Mouse (Mus musculus): ENCODE data around the gene Cdk15. TPM values are rescaled to one million over a fixed set of nuclear protein-coding genes. Genes with fewer than 3 reads are reported as not detected.

The Cdk15 gene
- polyA plus RNA-seq, 1 experiment from 2014 or later, result 0.49 TPM

DNA sequence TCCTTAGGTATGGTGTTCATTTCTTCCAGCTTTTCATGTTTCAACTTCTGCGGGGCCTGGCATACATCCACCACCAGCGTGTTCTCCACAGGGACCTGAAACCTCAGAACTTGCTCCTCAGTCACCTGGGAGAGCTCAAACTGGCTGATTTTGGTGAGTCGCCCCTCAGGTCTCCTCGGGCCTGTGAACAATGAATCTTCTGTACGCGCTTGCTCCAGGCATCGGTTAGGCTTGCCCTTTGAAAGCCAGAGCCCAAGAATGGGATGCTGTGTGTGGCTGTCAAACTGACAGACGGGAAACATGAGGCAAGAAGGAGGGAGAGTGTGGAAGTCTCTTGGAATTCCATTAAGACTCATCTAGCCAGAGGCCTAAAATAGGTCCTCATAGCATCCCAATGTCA lies 31.0 kb downstream of the Cdk15 start:
- Histone ChIP-seq H3K9ac (ENCODE audit: low read length) (no peak overlapping the region), H3K4me3 (ENCODE audit: low read depth, low read length) (no peak overlapping the region), H3K9me3 (ENCODE audit: control insufficient read depth, low read length) (no peaks in the 10 kb centered on the region), H3K4me1 (replicated peaks; ENCODE audit: control insufficient read depth, insufficient read depth) (no peaks in the 10 kb centered on the region), H3K36me3 (ENCODE audit: control insufficient read depth, insufficient read depth, low read length) (no peaks in the 10 kb centered on the region), H3K27ac (replicated peaks) (no peak overlapping the region), H3K4me2 (replicated peaks; ENCODE audit: low read depth) (no peak overlapping the region), H3K27me3 (ENCODE audit: control insufficient read depth, insufficient read depth, low read length) (no peaks in the 10 kb centered on the region)
- TF ChIP-seq CTCF (IDR thresholded peaks at IDR 0.05; ENCODE audit: low read depth) (no peak), EP300 (optimal IDR thresholded peaks at IDR 0.05) (no peak)
- ATAC-seq (ENCODE audit: low FRiP score, low TSS enrichment), result no peak
- no peak for DNase-seq (ENCODE audit: low spot score)
- WGBS, result 72% methylated on average over 8 of the region's 8 CpGs

DNA sequence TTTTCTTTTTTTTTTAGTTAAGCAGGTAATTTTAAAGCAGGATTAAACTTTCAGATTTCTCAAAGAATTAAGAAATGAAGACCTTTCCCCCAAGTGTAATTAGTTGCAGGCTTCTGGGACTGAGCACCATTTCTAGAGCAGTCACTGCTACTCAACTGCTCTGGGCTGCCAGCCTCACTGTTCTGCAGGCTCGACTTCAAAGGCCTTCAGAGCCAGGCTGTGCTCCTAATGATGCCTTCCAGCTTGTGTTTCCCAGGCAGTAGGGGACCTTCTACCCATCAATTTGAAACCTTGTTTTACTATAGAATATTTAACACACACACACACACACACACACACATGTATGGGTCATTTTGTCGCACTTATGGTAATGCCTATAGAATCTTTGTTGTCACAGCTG lies 34.9 kb downstream of the Cdk15 start:
- ATAC-seq (ENCODE audit: low FRiP score, low TSS enrichment) (no peak), DNase-seq (ENCODE audit: low spot score) (no peak)
- H3K4me1 ChIP-seq (replicated peaks; ENCODE audit: control insufficient read depth, insufficient read depth), result no peaks in the 10 kb centered on the region
- no peak overlapping the region for H3K9ac ChIP-seq (ENCODE audit: low read length)
- H3K27me3 ChIP-seq (ENCODE audit: control insufficient read depth, insufficient read depth, low read length), result no peaks in the 10 kb centered on the region
- whole genome bisulfite sequencing, result 37% methylated on average over 2 of the region's 2 CpGs
- no peak overlapping the region for H3K4me2 ChIP-seq (replicated peaks; ENCODE audit: low read depth)
- no peak overlapping the region for H3K27ac ChIP-seq (replicated peaks)
- H3K36me3 ChIP-seq (ENCODE audit: control insufficient read depth, insufficient read depth, low read length), result no peaks in the 10 kb centered on the region
- H3K9me3 ChIP-seq (ENCODE audit: control insufficient read depth, low read length), result no peaks in the 10 kb centered on the region
- H3K4me3 ChIP-seq (ENCODE audit: low read depth, low read length), result no peak overlapping the region
- TF ChIP-seq CTCF (IDR thresholded peaks at IDR 0.05; ENCODE audit: low read depth), result no peak
- TF ChIP-seq EP300 (optimal IDR thresholded peaks at IDR 0.05), result no peak

DNA sequence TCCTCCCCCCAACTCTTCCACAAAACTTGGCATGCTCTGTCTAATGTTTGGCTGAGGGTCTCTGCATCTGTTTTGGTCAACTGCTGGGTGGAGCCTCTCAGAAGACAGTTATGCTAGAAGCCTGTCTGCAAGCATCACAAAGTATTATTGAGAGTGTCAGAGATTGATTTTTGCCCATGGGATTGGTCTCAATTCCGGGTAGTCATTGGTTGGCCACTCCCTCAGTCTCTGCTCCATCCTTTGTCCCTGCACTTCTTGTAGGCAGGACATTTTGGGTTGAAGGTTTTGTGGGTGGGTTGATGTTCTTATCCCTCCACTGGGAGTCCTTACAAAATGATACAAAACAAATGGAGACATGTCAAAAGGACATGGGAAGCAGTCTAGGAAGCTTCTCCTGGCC lies 39.1 kb downstream of the Cdk15 start:
- Histone ChIP-seq H3K9me3 (ENCODE audit: control insufficient read depth, low read length) (no peaks in the 10 kb centered on the region), H3K4me3 (ENCODE audit: low read depth, low read length) (no peak overlapping the region), H3K27ac (replicated peaks) (no peak overlapping the region), H3K4me1 (replicated peaks; ENCODE audit: control insufficient read depth, insufficient read depth) (no peaks in the 10 kb centered on the region), H3K27me3 (ENCODE audit: control insufficient read depth, insufficient read depth, low read length) (no peaks in the 10 kb centered on the region), H3K4me2 (replicated peaks; ENCODE audit: low read depth) (no peak overlapping the region), H3K9ac (ENCODE audit: low read length) (no peak overlapping the region), H3K36me3 (ENCODE audit: control insufficient read depth, insufficient read depth, low read length) (no peaks in the 10 kb centered on the region)
- TF ChIP-seq EP300 (optimal IDR thresholded peaks at IDR 0.05) (no peak), CTCF (IDR thresholded peaks at IDR 0.05; ENCODE audit: low read depth) (no peak)
- DNase-seq (ENCODE audit: low spot score) (no peak), ATAC-seq (ENCODE audit: low FRiP score, low TSS enrichment) (no peak)
- 36% methylated on average over 1 of the region's 1 CpGs for WGBS

DNA sequence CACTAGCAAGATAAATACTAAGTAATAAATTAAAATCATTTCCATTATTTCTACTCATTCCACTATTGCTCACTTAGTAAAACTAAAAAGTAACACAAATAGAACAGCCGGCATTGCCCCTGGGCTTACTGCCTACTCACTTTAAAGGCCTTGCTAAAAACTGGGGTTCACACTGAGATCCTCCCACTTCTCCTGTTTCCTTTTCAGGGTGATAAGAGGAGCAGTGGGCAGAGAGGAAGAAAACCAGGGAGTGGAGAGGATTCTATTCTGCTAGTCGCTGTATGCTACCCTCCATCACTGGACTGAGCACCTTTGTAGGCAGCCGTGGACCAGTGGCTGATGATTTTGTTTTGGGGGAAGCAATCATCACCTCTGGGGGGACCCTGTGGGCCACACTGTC lies 40.5 kb downstream of the Cdk15 start:
- WGBS, result 78% methylated on average over 3 of the region's 3 CpGs
- Histone ChIP-seq H3K27me3 (ENCODE audit: control insufficient read depth, insufficient read depth, low read length) (no peaks in the 10 kb centered on the region), H3K27ac (replicated peaks) (no peak overlapping the region), H3K9ac (ENCODE audit: low read length) (no peak overlapping the region), H3K4me2 (replicated peaks; ENCODE audit: low read depth) (no peak overlapping the region), H3K4me3 (ENCODE audit: low read depth, low read length) (no peak overlapping the region), H3K4me1 (replicated peaks; ENCODE audit: control insufficient read depth, insufficient read depth) (no peaks in the 10 kb centered on the region), H3K36me3 (ENCODE audit: control insufficient read depth, insufficient read depth, low read length) (no peaks in the 10 kb centered on the region), H3K9me3 (ENCODE audit: control insufficient read depth, low read length) (no peaks in the 10 kb centered on the region)
- TF ChIP-seq EP300 (optimal IDR thresholded peaks at IDR 0.05) (no peak), CTCF (IDR thresholded peaks at IDR 0.05; ENCODE audit: low read depth) (no peak)
- no peak for DNase-seq (ENCODE audit: low spot score)
- no peak for ATAC-seq (ENCODE audit: low FRiP score, low TSS enrichment)

DNA sequence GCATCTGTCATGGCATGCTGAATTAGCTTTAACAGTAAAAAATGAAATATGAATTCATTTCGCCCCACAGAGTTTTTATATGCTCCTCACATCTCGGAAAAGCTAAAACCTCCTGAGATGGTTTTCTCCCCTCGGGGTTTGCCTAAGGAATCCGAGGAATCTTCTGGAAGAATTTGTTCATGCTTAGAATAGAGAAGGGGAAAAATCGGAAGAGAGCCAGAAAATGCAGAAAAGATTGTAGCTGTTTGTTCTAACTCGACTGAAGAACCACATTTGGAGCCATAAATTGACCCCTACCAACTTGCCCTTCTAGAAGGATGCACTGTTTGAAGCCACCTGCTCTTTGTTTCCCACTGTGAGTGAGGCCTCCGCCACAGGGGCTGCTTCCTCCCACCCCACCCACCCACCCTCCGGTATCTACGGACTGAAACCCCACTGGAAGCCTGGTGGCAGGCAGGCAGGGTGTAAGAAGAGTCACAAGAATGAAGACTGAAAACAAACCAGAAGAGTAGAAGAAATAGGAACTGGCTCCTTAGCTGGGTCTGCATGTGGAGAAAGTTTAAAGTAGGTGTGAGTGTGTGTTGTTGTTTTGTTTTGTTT lies 41.9 kb downstream of the Cdk15 start:
- Histone ChIP-seq H3K27me3 (ENCODE audit: control insufficient read depth, insufficient read depth, low read length) (no peaks in the 10 kb centered on the region), H3K4me2 (replicated peaks; ENCODE audit: low read depth) (no peak overlapping the region), H3K4me3 (ENCODE audit: low read depth, low read length) (no peak overlapping the region), H3K27ac (replicated peaks) (no peak overlapping the region), H3K36me3 (ENCODE audit: control insufficient read depth, insufficient read depth, low read length) (no peaks in the 10 kb centered on the region), H3K9me3 (ENCODE audit: control insufficient read depth, low read length) (no peaks in the 10 kb centered on the region), H3K4me1 (replicated peaks; ENCODE audit: control insufficient read depth, insufficient read depth) (no peaks in the 10 kb centered on the region), H3K9ac (ENCODE audit: low read length) (no peak overlapping the region)
- TF ChIP-seq CTCF (IDR thresholded peaks at IDR 0.05; ENCODE audit: low read depth) (no peak), EP300 (optimal IDR thresholded peaks at IDR 0.05) (no peak)
- DNase-seq (ENCODE audit: low spot score) (no peak), ATAC-seq (ENCODE audit: low FRiP score, low TSS enrichment) (no peak)
- WGBS, result 35% methylated on average over 9 of the region's 9 CpGs

DNA sequence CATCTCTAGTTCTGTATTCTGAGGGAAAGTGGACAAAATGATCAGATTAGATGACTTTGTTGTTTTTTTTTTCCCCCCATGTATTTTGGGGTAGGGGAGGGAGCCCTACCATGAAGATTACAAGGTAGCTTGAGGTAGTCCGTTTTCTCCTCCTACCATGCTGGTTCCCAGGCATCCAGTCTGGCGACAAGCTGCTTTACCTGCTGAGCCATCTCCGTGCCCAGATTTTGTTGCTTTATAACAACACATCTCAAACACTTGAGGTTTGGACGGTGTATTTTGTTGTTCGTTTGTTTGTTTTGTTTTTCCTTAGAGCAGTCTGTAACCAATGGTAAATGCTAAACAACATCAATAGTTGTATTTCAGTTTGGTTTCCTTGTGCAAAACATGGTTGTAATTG lies 50.6 kb downstream of the Cdk15 start:
- no peak for ATAC-seq (ENCODE audit: low FRiP score, low TSS enrichment)
- Histone ChIP-seq H3K4me1 (replicated peaks; ENCODE audit: control insufficient read depth, insufficient read depth) (no peaks in the 10 kb centered on the region), H3K36me3 (ENCODE audit: control insufficient read depth, insufficient read depth, low read length) (no peaks in the 10 kb centered on the region), H3K4me3 (ENCODE audit: low read depth, low read length) (no peak overlapping the region), H3K27ac (replicated peaks) (no peak overlapping the region), H3K27me3 (ENCODE audit: control insufficient read depth, insufficient read depth, low read length) (no peaks in the 10 kb centered on the region), H3K9ac (ENCODE audit: low read length) (no peak overlapping the region), H3K9me3 (ENCODE audit: control insufficient read depth, low read length) (no peaks in the 10 kb centered on the region), H3K4me2 (replicated peaks; ENCODE audit: low read depth) (no peak overlapping the region)
- 87% methylated on average over 5 of the region's 5 CpGs for WGBS
- TF ChIP-seq EP300 (optimal IDR thresholded peaks at IDR 0.05) (no peak), CTCF (IDR thresholded peaks at IDR 0.05; ENCODE audit: low read depth) (no peak)
- no peak for DNase-seq (ENCODE audit: low spot score)

Measured in stomach, postnatal 0 days (tissue).